Mouse (Mus musculus) kidney, postnatal 10 days (tissue): ENCODE measurements around the gene Gm17657.
A peak's percentile ranks its signal among the peaks of the same experiment; 100 is the strongest.
"Not testable (repeated sequence)": the region's sequence is repeated elsewhere in the genome, so short reads cannot be mapped to it uniquely, and the experiment has no call there.

ENCODE experiments used
- DNase-seq: peaks from one replicate; pipeline ENCODE4 v3.0.0; 2021; ENCODE audit warnings: mixed read lengths

Gm17657 gene

DNA sequence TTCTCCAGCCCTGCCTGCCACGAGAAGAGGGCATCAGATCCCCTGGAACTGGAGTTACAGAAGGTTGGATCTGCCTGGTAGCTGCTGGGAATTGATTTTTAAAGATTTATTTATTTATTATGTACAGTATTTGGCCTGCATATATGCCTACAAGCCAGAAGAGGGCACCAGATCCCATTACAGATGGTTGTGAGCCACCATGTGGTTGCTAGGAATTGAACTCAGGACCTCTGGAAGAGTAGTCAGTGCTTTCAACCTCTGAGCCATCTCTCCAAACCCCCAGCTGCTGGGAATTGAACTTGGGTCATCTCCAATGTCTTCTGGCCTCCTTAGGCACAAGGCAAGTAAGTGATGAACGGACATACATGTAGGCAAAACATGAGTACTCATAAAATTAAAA lies 5.4 kb downstream of the Gm17657 start:
- no peak for DNase-seq

DNA sequence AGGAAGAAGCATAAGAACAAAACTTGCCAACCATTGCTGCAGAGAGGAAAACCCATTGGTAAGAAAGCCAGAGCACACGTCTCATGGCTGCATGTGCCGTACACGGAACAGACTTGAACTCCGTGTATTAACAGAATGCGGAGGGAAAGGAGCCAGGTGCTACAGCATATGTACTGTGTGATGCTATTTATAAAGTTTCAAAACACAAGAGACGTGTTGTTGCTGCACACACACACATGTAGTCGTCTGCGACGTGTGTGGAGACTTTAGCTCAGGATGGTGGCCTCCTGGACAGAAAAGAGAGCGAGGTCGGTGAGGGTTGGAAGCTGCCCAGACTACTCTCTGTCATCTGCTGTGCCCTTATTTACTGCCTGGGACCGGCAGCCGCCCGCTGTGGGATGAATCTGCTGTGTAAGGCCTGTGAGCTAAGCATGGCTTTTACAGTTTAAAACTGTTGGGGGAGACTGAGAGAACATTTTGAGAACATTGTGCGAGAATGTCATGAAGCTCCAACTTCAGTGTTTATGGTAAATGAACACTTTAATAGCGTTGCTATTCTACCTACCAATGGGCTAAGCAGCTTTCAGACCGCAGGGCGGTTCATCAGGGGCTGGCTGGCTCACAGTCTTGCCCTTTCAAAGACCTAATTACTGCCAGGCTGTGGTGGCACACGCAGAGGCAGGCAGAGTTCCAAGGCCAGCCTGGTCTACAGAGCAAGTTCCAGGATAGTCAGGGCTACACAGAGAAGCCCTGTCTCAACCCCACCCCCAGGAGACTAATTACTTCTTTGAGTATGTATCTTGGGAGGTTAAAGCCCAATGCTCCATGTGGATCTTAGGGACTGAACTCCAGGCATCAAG lies 6.4 kb downstream of the Gm17657 start:
- DNase-seq: no peak

DNA sequence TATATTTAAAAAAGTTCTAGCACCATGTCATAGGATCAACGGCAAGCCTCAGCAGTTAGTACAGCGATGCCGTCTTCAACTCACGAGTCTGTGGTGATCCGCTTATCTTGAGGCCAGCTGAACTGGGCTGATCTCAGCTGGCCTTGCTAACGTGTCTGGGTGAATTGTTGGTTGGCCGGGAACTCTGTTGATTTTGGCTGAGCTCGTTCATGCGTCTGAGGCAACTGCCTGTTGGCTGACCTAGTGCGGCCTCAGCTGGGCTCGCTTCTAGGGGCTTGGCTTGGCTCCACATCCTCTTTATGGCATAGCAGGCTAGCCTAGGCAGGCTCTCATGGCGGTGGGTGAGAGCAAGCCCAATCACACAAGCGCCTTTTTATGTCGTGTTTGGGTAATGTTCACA lies 8.0 kb downstream of the Gm17657 start:
- DNase-seq: peak; percentile 90

DNA sequence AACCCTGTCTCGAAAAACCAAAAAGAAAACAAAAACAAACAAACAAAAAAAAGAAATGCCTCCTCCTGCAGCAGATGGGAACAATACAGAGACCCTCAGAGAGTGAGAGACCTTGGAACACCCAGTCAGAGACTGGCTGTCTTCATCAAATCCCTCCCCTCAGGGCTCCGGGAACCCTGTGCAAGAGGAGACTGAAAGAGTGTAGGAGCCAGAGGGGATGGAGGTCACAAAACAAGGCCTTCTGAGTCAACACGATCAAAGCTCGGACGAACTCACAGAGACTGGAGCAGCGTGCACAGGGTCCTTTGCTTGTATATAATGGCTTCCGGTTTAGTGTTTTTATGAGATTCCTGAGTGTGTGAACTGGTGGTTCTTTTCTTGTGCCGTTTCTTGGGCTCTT lies 9.0 kb downstream of the Gm17657 start:
- DNase-seq: no peak

DNA sequence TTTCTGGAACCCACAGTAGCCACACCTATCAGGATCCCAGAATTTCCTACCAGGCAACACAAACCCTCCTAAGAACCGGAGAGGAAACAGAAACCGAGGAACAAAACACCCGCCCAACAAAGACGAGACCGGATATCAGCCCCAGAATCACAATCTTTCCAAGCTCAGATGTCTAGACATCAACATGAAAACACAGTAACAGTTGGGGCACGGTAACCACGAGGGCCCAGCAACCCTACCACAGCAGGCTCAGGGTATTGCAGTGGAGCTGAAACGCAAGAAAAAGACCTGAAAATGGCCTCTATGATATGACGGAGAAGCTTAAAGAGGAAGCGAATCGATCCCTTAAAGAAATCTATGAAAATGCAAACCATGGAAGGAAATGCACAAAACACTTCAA lies 15.6 kb downstream of the Gm17657 start:
- no peak for DNase-seq

DNA sequence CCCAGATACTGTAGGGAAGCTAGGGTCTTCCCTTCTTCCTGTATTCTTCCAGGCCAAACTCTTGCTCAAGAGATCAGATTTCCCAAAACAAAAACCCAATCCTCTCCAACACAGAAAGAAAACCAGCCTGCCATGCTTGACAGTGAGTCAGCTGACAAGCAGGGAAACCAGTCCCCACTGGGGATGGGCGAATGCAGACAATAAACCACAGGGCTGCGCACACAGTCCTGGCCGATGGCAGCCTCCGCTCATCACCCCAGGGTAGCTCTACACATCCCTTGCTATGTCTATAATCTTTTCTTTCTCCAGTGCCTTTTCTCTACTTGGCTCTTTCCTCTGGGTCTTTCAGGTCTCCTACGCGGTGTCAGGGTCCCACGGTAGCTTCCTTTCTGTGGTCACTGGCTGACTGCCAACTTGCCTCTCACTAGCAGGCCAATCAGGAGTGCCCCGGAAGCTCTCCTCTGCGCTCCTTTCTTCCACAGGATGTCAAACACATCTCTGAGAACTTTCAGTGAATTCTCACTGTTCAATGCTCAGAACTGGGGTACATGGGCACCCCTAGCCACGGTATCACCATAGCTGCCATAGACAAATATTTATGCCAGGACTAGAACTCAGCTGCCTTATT lies 17.6 kb downstream of the Gm17657 start:
- no peak for DNase-seq

DNA sequence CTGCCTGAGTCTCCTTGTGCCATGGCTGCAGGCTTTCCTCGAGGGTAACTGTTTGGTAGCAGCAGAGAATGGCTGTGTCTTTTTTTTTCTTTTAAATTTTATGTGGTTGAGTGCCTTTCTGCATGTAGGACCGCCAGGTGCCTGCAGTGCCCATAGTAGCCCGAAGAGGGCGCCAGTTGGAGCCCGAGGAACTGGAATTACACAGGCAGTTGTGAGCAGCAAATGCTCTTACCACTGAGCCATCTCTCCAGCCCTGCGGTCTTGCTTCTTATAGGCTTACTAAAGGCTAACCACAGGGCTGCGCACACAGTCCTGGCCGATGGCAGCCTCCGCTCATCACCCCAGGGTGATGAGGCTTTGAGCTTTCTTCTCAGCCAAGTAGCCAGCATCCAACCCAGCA lies 18.2 kb downstream of the Gm17657 start:
- DNase-seq: no peak

DNA sequence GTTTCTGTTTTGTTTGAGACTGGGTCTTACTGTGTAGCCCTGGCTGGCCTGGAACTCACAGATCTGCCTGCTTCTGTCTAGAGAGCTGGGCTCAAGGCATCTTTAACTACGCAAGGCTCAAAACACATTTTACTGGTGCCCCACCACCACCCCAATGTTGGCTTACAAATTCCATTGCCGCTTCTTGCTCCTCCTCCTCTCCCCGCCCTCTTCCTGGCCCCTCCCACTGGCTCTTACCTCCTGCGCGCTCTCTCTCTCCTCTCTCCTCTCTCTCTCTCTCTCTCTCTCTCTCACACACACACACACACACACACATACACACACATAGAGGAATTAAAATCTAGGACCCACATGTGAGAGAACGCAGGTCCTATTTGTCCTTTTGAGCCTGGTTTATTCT lies 18.9 kb downstream of the Gm17657 start:
- DNase-seq: no peak

DNA sequence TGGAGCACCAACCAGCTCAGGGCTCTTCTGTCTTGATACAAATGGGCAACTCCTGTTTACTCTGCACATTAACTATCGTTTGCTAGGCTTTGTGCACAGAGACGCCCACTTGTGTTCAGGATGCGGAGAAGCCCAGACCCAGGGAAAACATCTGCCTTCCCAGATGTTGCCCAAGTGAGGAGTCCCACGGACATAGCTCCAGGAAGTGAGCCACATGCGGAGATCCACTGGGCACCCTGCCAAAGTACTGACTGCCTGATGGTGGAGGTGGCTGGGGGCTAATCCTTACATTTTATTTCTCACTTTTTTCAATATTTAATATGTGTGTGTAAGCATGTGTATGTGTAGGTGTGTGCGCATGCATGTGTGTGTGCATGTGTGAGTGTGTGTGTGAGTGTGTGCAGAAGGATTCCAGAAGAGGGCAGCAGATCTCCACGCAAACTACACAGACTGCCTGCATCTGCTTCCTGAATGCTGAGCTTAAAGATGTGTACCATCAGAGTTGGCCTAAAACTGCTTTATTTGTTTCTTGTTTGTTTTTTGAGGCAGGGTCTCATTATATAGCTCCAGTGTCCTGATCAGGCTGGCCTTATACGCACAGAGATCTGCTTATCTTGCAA lies 20.8 kb downstream of the Gm17657 start:
- peak; percentile 61 for DNase-seq

DNA sequence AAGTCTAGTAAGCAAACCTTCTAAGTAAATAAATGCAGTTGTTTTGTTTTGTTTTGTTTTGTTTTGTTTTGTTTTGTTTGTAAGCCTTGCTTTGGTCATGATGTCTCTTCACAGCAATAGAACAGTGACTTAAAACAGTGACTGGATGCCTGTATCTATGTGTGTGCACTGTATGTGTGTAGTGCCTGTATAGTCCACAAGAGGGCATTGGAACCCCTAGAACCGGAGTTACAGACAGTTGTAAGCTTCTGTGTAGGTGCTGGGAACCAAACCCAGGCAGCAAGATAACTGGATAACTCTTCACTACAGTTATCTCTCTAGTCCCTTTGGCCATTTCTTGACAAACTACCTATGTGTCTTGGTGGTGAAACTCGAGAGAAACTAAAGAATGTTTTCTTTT lies 23.8 kb downstream of the Gm17657 start:
- DNase-seq: no peak

DNA sequence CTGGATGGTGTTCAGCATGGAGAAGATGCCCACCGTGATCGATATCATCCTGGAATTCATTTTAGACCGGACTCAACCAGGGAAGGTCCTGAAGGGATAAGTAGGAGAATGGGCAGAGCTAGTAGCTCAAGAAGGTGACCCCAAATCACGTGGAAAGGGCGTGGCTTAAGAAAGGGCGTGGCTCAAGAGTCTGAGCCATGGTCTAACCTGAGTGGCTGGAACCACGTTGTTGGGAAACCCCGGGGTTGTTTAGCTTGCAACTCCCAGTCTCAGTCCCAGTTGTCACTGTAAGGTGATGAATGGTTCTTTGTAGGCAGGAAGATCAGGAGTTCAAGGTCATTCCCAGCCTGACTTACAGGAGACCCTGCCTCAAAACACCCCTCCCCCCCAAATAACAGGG lies 29.7 kb downstream of the Gm17657 start:
- DNase-seq: no peak

DNA sequence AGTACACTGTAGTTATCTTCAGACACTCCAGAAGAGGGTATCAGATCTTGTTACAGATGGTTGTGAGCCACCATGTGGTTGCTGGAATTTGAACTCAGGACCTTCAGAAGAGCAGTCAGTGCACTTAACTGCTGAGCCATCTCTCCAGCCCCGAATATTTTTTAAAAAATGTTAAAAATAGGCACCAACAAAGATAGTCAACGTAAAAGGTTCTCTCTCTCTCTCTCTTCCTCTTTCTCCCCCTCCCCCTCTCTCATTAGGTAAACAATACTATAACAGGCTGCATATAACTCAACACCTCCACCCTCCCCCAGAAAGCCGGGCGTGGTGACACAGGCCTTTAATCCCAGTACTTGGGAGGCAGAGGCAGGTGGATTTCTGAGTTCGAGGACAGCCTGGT lies 30.8 kb downstream of the Gm17657 start:
- DNase-seq: not testable (repeated sequence)

DNA sequence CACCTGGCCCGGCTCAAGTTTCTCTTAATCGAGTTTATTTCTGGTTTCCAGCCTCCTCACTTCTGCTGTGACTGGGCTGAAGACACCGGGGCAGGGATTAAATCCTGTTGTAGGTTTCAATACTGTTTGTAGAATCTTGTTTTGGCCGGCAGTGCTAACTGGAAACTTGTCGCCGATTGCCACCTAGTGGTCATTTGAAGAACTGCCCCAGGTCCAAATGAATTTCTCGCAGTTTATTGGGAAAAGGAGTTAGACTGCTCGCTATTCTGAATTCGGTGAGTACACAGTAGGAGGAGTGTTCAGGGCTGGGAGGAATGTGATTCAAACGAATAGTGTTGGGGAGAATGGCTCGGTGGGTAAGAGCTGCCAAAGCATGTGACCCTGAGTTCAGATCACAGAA lies 35.0 kb downstream of the Gm17657 start:
- peak; percentile 87 for DNase-seq

DNA sequence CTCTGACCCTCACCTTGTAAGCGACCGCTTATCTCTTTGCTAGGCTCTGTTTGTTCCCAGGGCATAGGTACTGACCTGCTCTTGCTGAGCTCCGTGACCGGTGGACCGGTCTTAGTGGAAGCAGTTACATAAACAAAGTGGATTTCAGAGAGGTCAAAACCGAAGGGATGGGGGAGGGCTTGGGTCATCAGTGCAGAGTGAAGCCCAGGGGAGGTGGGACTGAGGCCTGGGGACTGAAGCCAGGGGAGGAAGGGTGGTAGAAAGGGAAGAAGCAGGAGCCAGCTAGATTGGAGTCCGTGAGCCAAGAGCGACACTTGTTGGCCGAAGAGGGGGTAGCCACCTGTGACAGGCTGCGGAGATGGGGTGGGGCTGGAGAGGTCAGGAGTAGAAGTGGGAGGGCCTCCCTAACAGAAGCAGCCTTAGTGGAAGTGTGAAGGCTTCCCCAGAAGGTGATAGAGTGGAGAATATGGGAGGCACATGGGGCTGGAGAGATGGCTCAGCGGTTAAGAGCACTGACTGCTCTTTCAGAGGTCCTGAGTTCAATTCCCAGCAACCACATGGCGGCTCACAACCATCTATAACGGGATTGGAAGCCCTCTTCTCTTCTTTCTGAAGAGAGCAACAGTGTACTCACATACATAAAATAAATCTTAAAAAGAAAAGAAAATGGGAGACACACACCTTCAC lies 36.3 kb downstream of the Gm17657 start:
- peak; percentile 81 for DNase-seq

DNA sequence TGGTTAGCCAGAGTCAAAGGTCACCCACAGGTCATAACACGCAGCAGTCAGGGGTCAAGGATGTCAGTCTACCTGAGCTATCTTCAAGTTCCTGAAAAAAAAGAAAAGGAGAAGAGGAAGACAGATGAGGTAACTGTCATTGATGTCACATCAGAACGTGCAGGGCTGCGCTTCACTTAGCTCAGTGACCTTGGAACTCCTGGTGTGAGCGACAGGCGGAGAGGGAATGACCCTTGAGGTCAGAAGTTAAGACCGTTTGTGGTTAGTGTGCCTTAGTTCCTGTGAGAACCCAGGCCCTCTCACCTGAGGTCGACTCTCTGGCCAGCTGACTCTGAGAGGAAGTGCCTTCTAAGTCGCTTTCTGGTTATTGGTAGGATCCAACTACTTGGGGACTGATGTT lies 38.7 kb downstream of the Gm17657 start:
- no peak for DNase-seq

DNA sequence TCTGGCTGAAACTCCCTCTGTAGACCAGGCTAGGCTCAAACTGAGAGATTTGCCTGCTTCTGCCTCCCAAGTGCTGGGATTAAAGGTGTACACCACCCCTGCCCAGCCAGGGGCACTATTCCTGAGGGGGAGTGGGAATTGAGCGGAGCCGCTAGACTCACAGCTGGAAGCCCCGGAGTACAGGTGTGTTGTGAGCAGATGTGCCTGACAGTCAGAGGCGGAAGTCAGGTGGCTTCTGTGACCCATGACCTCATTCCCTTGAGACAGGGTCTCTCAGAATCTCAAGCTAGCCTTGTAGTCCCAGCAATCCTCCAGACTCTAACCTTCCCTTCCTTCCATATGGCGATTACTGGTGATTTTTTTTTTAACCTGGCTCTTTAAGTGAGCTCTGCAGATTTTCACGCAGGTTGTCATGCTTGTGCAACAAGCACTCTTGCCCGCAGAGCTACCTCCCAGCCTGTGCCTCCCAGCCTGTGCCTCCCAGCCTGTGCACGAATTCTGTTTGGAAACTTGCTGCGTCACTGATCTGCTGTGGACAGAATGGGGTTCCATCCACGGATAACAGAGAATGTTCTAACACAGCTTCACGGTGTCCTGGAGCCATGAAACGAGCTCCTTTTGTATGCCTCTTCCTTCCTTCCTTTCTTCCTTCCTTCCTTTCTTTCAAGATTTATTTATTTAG lies 40.4 kb downstream of the Gm17657 start:
- peak; percentile 5 for DNase-seq

DNA sequence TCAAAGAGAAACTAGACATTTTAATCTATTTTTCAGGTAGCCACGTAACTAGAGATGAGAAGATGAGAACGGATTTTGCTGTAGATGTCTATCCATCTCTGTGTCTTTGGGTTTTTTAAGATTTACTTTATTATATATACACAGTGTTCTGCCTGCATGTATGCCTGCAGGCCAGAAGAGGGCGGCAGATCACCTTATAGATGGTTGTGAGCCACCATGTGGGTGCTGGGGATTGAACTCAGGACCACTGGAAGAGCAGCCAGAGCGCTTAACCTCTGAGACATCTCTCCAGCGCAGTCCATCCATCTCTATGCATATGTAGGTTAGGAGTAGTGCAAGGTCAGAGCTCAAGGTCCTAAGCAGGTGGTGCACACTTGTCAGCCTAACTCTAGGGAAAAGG lies 45.7 kb downstream of the Gm17657 start:
- peak; percentile 15 for DNase-seq

DNA sequence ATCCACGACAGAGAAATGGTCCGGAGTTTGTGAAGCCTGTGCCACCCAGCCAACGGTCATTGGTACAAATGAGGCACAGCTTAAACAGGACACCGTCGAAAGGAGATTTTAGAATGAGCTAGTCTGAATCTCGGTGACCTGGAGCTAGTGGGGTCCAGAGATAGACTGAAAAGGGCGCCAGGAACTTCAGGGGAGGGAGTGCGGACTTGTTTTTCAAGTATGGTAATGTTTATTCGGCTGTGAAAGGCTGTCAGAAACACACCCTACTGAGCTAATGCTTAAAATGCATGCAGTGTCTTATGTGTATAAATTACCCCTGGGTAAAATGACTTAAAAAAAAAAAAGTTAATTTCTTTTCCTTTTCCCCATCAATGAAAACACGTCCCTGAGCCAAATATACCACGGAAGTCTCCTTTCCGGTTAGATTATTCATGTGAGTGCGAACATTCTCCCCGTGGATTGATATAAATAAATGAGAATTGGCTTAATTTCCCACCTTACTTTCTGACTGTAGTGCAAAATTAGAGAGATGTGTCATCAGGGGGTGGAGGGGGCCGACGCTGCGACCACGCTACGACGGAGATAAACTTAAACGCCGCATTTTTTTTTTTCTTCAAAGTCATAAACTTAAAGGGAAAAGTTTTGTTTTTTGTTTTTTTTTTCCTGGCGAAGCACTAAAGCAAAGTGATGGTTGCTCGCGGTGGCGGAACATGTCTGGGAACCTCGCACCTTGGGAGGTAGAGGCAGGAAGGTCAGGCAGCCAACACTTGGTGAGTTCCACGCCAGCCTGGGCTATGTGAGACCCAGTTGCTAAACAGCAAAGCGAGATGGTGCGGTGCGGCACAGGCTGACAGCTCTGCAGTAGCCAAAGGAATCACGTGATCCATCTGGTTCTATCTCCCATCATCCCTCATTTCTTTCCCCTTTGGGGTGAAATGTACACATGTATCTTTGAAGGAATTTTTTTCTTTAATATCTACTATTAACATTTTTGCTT lies 46.5 kb downstream of the Gm17657 start:
- peak; percentile 28 for DNase-seq

DNA sequence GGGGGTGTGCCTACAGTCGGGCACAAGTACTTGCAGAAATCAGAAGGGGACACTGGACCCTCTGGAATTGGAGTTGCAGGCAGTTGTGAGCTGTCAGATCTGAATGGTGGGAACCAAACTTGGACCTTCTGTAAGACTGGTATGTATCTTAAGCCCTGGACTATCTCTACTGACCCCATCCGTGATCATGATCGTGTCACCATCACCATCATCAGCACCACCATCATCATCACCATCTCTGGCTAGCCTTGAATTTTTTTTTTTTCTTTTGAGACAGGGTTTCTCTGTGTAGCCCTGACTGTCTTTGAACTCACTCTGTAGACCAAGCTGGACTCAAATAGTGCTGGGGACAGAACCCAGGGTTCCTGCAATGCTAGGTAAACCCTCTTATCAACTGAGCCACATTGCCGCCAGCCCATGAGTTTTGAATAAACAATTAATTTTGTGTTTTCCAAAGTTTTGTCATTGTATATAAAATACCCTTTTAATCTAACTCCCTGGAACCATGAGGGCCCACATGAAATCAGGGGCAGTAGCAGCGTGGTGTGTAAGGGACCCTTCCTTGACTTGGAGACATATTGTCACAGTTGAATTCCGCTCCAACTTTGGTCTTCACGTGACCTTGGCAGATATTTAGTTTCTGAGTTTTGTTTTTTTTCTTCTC lies 47.3 kb downstream of the Gm17657 start:
- DNase-seq: no peak

DNA sequence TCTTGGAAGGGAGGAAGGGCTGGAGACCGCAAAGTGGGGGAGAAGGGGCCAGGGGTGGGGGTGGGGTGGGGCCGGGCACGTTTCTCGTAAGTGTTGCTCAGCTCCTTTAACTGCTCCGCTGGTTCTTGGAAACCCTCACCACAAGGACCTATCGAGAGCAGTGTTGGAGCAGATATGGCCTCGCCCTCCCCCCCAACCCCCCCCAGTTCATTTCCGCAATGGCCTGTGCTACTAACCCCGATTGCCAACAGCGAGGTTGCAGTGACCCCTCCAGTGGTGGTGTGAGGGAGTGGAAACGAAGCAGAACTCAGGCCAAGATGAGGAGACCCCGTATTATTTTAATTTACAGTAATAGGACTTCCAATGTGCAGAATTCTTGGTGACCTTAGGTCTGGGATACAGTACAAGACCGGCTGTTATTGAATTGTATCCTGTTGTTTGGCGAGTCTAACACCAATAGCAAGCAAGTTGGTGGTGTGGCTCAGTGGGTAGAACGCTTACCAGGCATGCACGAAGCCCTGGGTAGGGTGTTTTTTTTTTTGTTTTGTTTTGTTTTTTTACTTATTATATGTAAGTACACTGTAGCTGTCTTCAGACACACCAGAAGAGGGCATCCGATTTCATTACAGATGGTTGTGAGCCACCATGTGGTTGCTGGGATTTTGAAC lies 48.5 kb downstream of the Gm17657 start:
- DNase-seq: no peak
